Mouse (Mus musculus) T-cell, adult 2 months (primary cell): Measurements from ENCODE around the gene Arl13b.
A peak's percentile ranks its signal among the peaks of the same experiment; 100 is the strongest.

Experiments
- DNase-seq: peaks from one replicate; pipeline ENCODE4 v3.0.0; 2022; ENCODE audit warnings: low spot score

Gene Arl13b

GRCm38 (mm10) chr16:62846498-62847312 lies at the start of gene Arl13b:
Gene Arl13b, minus strand, starts transcription at chr16:62847040.
- DNase-seq: peak; percentile 95

GRCm38 (mm10) chr16:62895824-62896223 lies 49.0 kb upstream of the Arl13b start:
- DNase-seq: peak; percentile 2

GRCm38 (mm10) chr16:62874065-62874464 lies 27.2 kb upstream of the Arl13b start:
- no peak for DNase-seq

DNA sequence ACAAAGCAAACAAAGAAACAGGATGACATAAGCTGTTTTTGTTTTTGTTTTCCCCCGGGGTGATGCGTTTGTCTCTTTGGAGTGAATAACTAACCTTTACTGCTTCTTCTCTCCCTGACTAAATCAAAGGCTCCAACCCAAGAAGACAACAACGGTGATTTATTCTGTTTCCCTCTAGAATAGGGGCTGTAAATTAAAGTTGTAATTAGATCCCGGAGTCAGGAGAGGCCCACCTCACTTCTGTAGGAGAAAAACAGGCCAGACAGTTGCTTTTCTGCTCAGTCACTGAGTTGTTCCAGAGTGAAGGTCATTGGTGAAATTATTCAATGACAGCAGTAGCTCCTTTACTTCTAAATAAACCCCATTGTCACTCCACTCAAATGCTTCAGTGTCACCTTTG lies 26.3 kb upstream of the Arl13b start:
- DNase-seq: no peak

DNA sequence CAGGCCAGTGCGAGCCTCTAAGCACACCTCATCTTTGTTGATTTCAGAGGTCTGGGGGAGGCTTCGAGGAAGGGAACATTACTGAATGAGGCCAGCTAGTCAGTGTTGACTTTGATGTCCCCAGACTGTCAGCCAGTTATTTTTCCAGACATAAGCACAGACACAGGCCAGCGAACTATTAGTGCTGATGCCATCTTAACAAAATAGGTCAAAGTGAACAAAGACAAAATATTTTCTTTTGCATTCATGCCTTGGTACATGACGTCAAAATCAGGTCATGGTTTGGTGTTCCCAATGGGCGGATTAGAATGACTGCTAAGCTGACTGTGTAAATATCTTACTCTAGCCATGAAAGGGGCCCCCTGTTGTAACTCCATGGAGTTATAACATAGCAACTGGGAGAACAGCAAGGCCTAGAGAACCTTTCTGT lies 25.9 kb upstream of the Arl13b start:
- no peak for DNase-seq

DNA sequence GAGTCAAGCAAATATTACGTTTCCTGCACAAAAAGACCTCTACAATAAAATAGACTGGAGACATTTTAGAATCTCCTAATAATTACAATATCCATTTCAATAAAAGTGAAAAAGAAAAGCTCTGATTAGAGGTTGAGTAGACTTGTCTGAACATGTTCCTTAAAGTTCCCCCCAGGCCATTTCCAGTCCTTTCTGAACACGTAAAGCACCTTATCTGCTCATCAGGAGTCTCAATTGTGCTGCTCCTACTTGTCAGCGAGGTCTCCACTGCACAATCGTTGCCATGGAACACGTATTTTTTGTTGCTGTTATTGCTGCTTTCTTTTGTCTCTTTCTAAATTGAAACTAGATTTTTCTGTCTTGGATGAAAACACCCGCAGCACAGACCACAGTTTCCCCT lies 14.6 kb upstream of the Arl13b start:
- no peak for DNase-seq

GRCm38 (mm10) chr16:62860140-62860539 lies 13.3 kb upstream of the Arl13b start:
- no peak for DNase-seq

- DNase-seq: no peak
Observed at GRCm38 (mm10) chr16:62858018-62858417, 11.2 kb upstream of the Arl13b start.

DNA sequence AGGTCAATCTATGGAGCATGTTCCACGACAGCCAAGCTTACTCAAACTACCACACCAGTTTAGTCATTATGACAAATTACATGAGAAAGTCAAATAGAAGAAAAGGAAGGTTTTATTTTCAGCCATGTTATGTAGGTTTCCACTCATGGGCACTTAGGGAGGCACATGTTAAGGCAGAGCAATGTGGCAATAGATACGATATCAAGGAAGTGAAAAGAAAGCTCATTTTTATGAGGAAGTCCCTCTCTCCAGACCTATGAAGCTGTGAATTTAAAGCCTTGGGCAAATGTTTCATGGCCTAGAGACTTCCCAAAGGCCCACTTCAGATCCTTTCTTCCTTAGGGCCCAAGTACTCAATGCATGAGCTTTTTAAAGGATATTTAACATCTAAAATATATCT lies 10.7 kb upstream of the Arl13b start:
- DNase-seq: no peak

- no peak for DNase-seq
Observed at GRCm38 (mm10) chr16:62856273-62856672, 9.4 kb upstream of the Arl13b start.

DNA sequence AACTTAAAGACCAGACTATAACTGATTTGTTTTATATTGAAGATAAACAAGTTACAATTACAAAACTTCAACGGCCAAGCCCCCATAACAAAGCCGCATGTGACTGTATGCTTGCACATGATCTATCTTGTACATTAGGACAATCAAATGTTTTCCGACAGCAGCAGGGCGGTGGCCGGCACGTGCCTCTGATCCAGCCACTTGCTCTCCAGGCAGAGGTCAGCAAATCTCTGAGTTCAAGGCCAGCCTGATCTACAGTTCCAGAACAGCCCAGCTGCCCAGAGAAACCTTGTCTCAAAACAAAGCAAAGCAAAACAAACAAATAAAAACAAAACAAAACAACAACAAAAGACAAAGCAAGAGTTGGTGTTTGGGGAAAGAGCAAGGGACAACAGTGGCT lies 8.5 kb upstream of the Arl13b start:
- DNase-seq: no peak

DNA sequence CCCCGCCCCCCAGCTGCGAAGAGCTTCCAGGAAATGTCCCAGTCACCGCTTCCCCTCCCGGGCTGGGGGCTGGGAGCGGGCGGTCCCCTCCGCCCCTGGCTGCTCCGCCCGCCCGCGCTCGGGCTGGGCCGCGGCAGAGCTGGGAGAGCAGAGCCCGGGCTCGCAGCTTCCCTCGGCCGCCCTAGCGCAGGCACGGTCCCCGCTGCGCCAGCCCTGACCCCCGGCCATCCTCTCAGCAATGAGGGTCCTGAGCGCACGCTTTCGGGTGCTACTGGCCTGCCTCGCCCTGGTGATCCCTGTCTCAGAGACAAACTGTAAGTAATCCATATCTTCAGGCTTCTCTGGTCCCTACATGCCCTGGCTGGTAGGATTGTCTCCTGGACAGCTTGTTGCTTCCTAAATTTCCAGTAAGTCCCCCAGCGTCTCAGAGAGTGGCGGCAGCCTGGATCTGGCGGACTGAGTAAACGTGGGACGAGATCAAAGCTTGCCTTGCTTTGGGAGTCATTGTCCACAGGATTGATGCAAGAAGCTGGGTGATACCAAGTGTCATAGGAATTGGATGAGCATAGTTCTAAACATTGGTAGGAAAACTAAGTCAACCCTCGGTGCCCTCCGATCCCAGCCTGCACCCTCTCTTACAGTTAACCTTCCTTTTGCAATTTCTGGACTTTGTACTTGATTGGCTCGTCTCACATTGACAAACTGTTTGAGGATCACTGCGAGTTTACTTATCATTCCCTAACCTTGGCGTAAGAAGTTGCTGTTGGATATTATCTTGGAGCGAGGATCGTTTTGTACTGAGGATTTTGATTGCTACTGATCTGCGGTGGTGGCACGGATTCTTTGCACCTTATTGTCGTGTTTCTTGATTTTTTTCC lies 7.6 kb upstream of the Arl13b start, which contains the start of gene Pros1:
Pros1 (plus strand) TSS at position 117 of the 878 bp plus-strand sequence.
- DNase-seq: peak; percentile 21

GRCm38 (mm10) chr16:62853611-62854126 lies 6.8 kb upstream of the Arl13b start:
- DNase-seq: no peak

DNA sequence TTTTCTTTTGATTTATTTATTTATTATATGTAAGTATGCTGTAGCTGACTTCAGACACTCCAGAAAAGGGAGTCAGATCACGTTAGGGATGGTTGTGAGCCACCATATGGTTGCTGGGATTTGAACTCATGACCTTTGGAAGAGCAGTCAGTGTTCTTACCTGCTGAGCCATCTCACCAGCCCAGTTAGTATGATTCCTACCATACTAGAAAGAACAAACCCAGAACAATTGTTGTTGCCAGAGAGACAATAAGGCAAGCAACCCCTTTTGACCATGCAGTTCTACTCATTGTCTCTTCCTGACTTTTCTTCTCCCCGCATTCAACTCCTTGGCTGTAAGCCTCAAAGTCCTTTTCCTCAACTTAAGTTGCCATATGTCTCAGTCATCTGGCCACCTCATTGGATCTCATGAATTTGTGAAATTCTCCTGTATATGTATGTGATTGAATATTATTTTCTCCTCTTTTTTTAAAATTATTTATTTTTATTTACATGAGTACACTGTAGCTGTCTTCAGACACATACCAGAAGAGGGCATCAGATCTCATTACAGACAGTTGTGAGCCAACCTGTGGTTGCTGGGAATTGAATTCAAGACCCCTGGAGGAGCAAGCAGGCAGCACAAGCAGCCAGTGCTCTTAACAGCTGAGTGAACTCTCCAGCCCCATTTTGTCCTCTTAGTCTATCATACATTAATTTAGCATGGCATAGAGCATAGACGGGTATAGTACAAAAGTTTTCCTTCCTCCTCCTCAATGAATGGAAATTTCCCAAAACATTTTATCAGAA lies 5.8 kb upstream of the Arl13b start:
- peak; percentile 18 for DNase-seq

DNA sequence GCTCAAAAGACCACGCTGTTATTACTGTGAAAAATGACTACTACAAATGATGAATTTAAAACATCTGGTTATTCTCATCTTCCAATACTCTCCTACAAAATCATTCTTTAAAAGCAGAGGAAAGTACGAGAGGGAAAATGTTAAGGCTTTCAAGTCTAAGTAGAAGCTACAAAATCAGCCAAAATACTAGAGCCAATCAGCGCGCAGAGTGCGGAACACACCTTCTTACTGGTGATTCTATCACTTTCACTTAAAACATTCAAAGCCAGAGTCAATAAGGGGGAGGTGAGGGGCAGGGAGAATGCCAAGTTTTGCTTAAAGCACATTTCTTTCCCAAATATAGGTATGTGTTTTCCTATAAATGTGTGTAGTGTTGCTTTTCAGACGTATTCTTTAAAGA lies 1.5 kb downstream of the Arl13b start:
- no peak for DNase-seq

GRCm38 (mm10) chr16:62834016-62834735 lies 12.7 kb downstream of the Arl13b start:
- DNase-seq: no peak

DNA sequence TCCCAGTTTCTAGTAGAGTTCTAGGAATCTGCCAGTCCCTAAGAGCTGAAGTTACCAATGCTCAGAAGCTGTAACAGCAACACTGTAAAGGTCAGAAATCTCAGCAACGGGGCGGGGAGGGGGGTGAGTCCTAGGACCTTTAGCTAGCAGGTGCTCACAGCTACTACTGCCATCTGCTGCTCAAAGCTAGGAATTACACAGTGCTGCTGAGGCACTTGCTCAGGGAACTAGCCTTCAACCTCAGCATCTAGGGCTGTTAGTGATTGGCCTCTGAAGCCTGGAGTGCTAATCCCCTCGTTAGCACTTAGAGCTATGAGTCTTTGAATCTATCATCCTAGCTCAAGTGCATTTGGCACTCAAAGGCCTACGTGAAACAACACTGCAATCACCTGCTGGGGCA lies 14.4 kb downstream of the Arl13b start:
- peak; percentile 42 for DNase-seq

DNA sequence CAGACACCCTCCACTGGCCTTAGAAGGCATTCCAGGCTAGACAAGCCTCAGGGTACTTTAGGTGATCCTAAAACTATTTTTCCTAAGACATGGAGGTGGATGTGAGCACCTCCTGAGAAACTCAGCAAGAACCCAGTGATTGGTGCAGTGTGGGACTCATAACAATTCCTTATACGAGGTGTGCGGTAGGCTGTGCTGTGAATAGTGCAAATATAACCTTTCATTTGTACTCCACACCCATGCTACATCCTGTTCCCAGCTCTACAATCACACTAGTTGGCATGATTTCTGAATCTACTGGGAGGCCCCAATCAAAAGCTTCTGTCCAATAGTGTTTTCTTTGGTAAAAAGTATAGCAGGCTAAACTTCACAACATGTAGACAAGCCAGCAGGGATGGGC lies 14.8 kb downstream of the Arl13b start:
- DNase-seq: no peak

DNA sequence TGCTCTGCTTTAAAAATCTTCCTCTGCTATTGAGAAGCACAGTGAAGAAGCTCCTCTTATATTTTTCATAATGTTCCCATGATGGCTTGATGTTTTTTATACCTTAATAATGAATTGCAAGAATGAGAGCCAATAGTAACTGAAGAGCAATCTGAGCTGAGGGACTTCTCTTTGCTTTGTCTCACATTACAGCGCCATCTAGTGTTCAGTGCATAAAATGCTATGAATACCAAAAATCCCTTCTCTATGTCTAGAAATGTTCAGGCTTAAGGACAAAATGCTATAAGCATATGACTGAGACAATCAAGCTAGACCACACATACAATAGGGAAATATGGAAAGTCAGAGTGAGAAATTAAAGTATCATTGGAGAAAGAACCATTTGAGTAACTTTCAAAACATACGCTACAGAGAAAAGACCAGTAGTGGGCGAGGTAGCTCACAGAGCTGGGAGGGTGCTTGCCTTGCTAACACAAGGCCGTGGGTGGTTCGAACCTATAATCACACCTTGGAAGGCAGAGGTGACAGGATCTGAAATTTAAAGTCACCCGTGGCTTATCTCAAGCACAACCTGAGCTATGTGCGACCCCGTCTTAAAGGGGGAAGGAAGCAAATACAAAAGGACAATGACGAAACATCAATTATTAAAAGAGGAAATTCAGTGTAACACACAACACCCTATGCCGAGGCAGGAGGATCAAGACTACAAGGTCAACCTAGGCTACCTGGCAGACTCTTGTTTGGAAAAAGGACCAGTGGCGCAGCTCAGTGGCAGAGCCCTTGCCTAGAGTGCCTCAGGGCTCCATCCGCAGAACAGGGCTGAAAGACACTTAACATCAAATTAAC lies 20.5 kb downstream of the Arl13b start:
- peak; percentile 18 for DNase-seq

DNA sequence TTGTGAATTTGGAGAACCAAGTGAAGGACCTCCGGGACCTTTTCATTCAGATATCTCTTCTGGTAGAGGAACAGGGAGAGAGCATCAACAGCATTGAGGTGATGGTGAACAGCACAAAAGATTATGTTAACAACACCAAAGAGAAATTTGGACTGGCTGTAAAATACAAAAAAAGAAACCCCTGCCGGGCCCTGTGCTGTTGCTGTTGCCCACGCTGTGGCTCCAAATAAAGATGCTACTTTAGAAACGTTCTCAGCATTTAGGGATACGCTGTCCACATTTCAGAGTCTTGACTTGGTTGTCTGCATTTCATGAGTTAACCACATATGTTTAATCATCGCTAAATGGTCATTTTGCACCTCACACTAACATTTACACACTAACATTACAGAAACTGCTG lies 24.4 kb downstream of the Arl13b start:
- no peak for DNase-seq
